Mouse (Mus musculus) liver, embryonic 18 days (tissue): ENCODE results near the gene Mrps11. TPM values are rescaled to one million over a fixed set of nuclear protein-coding genes. Genes with fewer than 3 reads are reported as not detected.

Experiments used
- polyA plus RNA-seq: library from polyadenylated mRNA; depleted of rRNA; stranded (reverse); fragments of >200 nt; gene quantifications from 2 replicates; pipeline ENCODE4 v1.2.3, GENCODE M21; 2012; rRNA removed

The Mrps11 gene
- polyA plus RNA-seq: 29.8 and 30.2 TPM in 2 replicates

GRCm38 (mm10) chr7:78782639-78783581 is at the start of gene Mrps11, which contains the start of gene Mrpl46:
Gene Mrps11 (plus strand): TSS chr7:78783119.
Gene Mrpl46 (minus strand): TSS chr7:78783531.

DNA sequence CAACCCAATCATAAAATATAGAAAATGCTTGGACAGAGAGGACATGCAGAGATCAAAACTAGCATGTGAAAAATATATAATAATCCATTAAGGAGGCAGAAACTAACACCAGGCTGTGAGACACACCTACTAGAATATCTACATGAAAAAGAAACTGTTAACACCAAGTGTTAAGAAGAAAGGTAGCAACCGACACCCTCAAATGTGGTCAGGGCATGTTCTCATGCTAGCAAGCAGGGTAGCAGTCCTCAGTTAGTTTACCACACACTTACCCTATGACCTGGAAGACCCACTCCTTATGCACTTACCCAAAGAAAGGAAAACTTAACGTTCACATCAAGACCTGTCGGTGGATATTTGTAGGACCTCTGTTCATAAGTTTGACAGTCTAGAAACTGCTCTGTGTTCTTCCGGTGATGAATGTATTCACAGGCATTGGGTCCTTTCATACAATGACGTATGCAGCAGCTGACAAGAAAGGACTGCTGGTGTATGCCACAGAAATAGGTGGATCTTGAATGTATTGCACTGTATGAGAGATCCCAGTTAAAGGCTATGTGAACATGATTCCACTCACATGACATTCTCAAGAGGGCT is 45.2 kb upstream of the Mrps11 start, which contains the start of gene Ntrk3:
Gene Ntrk3 (minus strand): TSS at position 399 of the 597 bp plus-strand sequence.

Other genes starting within 250 kb of the Mrps11 start
- gene Ntrk3, start 45.1 kb upstream of the Mrps11 start, polyA plus RNA-seq: 0.44 and 0.55 TPM in 2 replicates
- gene Mrpl46, start 412 bp downstream of the Mrps11 start, polyA plus RNA-seq: 17.1 and 18.7 TPM in 2 replicates
- gene Det1, start 64.1 kb downstream of the Mrps11 start, polyA plus RNA-seq: 4.5 and 5.2 TPM in 2 replicates
- gene Aen, start 112.7 kb downstream of the Mrps11 start, polyA plus RNA-seq: 10.2 and 11.3 TPM in 2 replicates
- 124 and 150 TPM in 2 replicates for gene Isg20, start 130.3 kb downstream of the Mrps11 start, polyA plus RNA-seq